Mouse (Mus musculus) ovary, postnatal 14 days (tissue): ENCODE results near the gene Pcsk4.
A peak's percentile ranks its signal among the peaks of the same experiment; 100 is the strongest.
"Not testable (repeated sequence)": the region's sequence is repeated elsewhere in the genome, so short reads cannot be mapped to it uniquely, and the experiment has no call there.

Experiments
- DNase-seq: peaks from one replicate; pipeline ENCODE4 v3.0.0; 2022; ENCODE audit warnings: low spot score

Gene Pcsk4

DNA sequence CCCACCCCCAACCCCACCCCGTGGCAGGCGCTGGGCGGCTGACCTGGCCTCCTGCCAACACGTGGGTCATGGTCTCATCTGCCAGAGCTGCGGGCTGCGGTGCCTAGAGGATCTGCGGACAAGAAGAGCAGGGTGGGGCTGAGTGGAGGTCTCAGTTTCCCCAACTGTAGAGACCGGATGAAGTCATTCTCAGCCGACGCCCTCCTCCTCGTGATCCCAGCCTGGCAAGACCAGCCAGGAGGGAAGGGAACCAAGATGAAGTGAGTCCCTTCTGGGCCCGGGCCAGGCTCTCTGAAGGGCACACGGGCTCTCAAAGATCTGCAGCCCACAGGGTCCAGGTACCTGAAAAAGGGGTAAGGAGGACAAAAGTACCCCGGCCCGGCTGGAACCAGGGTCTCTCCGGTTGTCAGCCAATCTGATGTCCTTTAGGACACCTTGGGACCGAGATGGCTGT lies 18.2 kb upstream of the Pcsk4 start:
- no peak for DNase-seq

- DNase-seq, result not testable (repeated sequence)
Measured at GRCm38 (mm10) chr10:80345929-80346328, 16.6 kb upstream of the Pcsk4 start.

DNA sequence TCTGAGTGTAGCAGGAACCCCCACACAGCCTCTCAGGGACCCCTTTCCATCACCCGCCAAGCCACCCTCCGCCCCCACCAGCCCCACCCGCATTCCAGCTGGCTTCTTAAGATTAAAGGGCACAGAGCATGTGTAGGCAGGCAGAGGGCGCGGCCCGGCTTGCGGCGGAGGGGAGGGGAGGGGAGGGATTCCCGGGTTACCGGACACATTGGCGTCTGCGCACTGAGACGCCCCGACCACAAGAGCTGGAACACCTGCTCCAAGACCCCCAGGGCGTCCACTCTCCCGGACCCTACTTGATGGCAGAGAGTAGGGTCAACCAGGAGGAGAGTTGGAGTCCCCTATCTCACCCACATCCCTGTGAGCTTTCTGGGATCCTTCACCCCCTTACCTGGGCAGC lies 15.8 kb upstream of the Pcsk4 start:
- no peak for DNase-seq

- no peak for DNase-seq
Measured at GRCm38 (mm10) chr10:80344131-80344661, 14.9 kb upstream of the Pcsk4 start.

DNA sequence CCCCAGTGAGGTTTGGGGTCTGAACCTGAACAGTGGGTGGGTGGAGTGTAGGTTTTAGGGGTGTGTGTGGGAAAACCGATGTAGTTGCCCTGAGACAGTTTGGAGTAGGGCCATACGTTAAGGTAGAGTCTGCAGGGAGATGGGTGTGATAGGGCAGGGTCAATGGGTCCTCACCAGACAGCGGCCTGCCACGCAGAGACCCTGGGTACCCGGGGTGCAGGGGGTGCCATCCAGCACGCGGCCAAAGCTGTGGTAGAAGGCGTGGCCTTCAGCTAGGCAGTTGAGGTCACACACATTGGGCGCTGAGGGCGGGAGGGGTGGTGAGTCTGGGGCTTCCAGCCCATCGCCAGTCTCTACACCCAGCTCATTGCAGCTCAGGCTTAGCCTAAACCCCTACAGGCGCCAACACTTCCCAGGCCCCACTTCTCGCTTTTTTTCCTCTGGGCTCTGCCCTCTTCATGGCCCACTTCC lies 14.2 kb upstream of the Pcsk4 start:
- DNase-seq, result no peak

- no peak for DNase-seq
Measured at GRCm38 (mm10) chr10:80342749-80343424, 13.6 kb upstream of the Pcsk4 start.

- no peak for DNase-seq
Measured at GRCm38 (mm10) chr10:80342305-80342748, 13.0 kb upstream of the Pcsk4 start.

DNA sequence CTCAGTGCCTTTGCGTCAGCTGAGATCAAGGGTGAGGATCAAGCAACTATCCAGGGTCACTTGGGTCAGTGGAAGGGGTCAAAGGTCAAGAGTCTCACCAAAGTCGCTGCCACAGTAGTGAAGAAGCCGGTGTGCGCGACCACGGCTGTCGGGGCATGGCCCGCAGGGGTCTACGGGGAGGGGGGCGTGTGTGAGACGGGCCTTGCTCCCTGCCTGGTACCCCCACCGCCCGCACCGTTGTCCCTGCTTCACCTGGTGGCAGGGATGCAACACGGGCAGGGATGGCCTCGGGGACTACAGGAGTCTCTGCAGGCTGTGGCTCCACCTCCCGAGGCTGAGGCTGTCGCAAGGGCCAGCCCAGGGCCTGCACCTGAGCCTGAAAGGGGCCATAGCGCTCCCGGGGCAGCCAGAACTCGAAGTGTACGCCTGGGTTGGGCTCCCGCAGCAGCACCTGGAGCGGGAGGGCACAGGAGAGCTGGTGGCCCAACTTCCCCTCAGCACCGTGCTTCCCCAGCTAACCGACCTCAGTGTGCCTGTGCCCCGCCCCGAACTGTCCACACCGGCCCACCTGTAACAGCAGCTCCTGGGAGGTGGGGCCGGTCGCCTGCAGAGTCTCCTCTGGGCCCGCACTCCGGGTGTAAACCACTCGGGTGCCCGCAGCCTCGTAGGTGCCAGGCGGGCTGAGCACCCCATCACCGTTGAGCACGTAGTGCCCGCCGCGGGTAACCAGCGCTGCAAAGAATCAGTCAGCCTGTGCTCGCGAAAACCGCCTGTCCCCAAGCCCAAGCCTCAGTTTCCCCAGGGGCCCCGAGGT lies 12.4 kb upstream of the Pcsk4 start:
- no peak for DNase-seq

DNA sequence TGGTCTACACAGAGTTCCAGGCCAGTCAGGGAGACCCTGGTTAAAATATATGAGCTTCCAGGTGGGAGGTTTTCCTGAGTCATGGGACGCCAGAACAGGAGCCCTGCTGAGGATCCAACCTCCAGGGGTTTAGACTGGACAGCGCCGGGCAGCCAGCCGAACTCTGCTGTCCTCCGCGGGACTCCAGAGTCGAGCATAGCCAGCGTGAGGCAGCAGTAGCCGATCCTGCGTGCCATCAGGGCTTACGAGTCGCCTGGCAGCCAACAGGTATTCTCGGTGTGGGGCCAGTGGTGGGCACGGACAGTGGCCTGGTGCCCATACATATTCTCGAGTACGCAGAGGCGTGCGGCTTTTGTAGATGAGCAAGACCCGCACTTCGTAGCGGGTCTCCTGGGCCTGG lies 11.7 kb upstream of the Pcsk4 start:
- DNase-seq, result no peak

GRCm38 (mm10) chr10:80339941-80340750 lies 10.8 kb upstream of the Pcsk4 start:
- peak; percentile 79 for DNase-seq

DNA sequence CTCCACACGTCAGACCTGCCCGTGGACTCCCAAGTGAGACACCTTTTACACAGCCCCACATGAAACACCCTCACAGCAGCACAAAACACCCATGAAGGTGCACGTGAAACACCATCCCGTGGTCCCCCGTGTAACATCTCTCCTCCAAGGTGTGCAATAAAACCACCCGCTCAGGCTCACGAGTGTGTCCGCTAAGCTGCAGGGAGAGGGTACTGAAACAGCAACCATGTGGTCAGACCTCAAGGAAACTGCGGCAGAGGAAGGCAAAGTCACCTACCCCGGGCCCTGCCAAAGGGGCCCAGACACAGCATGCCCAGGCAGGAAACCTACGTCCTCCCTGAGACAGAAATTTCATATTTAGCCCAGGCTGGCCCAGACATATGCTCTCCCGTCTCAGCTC lies 7.0 kb upstream of the Pcsk4 start:
- no peak for DNase-seq

GRCm38 (mm10) chr10:80332525-80332989 lies 3.3 kb upstream of the Pcsk4 start:
- no peak for DNase-seq

- no peak for DNase-seq
Measured at GRCm38 (mm10) chr10:80331636-80332524, 2.6 kb upstream of the Pcsk4 start.

GRCm38 (mm10) chr10:80330888-80331287 lies 1.6 kb upstream of the Pcsk4 start:
- no peak for DNase-seq

DNA sequence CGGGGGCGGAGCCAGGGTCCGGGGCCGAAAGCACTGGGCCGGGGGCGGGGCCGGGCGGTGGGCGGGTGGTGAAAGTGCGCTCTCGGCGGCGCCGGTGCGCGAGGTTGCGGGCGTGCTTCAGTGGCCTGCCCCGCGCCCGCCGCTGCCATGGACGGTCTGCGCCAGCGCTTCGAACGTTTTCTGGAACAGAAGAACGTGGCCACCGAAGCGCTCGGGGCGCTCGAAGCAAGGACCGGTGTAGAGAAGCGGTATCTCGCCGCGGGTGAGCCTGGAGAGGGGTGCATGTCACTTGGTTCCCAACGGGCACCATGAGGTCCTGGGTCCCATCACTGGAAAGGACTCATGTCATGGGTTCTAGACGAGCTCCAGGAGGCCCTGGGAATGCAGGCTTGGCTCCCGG lies 786 bp upstream of the Pcsk4 start:
- DNase-seq, result no peak

- no peak for DNase-seq
Measured at GRCm38 (mm10) chr10:80325045-80325444, 4.3 kb downstream of the Pcsk4 start.

DNA sequence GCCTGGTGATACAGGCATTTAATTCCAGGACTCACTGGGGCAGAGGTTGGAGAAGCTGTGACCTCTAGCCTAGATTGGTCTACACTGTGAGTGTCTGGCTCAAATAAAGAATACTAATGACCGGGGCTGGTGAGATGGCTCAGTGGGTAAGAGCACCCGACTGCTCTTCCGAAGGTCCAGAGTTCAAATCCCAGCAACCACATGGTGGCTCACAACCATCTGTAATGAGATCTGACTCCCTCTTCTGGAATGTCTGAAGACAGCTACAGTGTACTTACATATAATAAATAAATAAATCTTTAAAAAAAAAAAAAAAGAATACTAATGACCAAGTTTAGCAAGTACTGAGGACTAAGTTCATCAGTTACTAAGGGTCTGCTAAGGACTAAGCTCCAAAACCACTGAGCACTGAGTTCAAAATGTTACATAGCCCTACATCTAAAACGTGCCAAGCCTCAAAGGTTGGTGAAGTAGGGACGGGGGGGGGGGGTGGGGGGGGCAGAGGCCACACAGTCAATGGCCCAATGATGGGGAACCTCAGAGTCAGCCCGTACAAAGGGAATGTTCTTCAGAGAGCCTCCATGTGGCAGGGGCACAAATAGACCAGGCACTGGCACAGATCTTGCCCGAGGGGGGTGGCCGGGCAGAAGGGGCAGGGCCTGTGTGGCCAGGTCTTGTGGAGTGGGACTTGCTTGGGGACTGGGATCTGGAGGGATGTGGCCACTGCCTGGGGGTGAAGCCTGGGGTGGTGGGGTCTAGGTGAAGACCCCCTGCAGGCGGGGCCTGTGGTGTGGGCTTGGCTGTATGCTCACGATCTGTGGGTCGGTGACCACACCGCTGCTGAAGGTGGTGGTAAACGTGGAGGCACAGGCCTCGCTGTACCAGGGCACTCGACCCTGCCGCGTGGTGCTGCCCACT lies 4.9 kb downstream of the Pcsk4 start:
- DNase-seq, result no peak

DNA sequence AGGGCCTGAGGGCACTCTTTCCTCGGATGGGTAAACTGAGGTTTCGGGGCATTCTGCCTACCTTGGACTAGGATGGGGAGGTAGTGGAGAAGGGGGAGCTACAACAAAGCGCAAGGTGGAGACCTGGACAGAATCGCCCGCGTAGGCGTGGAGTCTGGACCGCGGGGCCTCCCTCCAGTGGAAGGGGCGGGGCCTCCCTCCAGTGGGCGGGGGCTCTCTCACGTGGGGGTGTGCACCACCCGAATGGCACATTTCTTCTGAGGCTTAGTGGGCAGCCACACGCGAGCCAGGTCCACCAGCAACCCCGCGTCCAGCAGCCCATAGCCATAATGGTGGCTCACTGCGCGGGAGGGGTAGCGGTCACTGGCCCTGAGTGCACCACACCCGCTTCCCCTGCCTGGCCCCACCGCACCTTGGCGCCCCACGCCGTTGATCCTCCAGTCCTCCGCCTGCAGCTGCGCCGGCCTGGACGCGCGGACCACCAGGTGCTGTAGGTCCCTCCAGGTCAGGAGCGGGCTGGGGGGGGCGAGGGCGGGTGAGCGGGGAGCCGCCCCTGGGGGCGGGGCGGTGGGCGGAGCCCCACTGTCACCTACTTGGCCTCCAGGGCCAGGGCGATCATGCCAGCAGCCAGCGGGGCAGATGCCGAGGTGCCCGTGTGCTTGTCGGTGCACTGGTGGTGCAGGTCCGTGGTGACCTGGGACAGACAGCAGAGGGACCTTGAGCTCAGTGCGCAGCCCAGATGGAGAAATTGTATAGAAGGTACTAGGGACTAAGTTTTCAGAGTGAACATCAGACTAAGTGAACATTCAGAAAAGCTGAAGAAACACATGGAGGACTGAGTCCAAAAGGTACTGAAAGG lies 5.8 kb downstream of the Pcsk4 start:
- DNase-seq, result peak; percentile 62

DNA sequence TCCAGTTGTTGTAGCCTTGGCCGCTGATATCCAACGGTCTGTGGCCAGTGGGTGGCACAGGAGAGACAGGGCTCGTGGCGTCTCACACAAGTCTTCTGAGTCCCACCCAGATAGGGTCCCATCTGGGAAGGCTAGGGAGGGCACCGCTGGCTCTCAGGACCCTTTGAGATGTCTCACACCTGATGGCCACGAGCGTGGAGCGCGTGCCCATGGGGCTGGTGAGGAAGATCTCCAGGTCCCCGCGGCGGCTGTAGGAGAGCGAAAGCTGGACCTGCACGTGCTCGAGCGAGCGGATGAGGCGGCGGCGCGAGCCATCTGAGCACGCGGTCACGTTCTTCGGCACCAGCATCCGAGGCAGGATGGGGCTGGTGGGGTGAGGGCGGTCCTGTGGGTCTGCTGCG lies 6.5 kb downstream of the Pcsk4 start:
- no peak for DNase-seq
